Mouse (Mus musculus): ENCODE results near the gene Cabp7.

DNA sequence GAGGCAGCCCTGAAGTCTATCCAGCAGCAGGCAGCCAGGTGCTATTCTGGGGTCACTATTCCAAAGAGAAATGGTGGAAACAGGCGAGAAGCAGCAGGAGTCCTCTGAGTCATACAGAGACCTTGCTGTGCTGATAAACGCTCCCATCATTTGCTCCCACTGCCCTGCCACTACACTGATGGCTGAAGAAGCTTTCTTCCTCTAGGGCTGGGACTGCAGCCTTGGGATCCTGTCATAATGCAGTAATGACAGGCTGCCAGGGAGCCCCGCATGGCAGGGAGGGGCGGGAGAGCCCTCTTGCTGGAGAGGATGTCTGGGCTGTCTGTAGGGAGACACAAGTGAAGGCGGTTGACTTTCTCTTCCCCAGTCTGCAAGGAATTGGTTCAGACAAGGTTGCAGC is 17.9 kb upstream of the Cabp7 start:
- no peak for TF ChIP-seq ZNF384 (IDR thresholded peaks at IDR 0.05; ENCODE audit: low read depth, low read length)
- no peak for TF ChIP-seq ZC3H11A (IDR thresholded peaks at IDR 0.05; ENCODE audit: borderline replicate concordance, low read depth, low read length)
- TF ChIP-seq CHD2 (IDR thresholded peaks at IDR 0.05; ENCODE audit: low read depth, low read length) = no peak
- no peak for TF ChIP-seq MAFK (IDR thresholded peaks at IDR 0.05; ENCODE audit: insufficient read depth, low read depth, low read length)
- no peak for TF ChIP-seq HCFC1 (IDR thresholded peaks at IDR 0.05; ENCODE audit: borderline replicate concordance, insufficient read depth, low read length)
